Mouse (Mus musculus) limb, embryonic 12.5 days (tissue): ENCODE measurements around the gene Megf9. TPM values are rescaled to one million over a fixed set of nuclear protein-coding genes. Genes with fewer than 3 reads are reported as not detected.

Experiments used
- ATAC-seq: fragments of 200-750 bp; cut with Nextera tagmentation; 2 replicates; pipeline ENCODE4 v1.8.0; 2017; ENCODE audit warnings: low read depth, moderate TSS enrichment; ENCODE audit not compliant: insufficient number of reproducible peaks, insufficient read depth, low FRiP score, low TSS enrichment
- H3K27ac ChIP-seq: fragments of 300-500 bp; sonication (generic); 2 replicates; pipeline ENCODE4 v1.5.1; 2016; ENCODE audit warnings: mild to moderate bottlenecking, moderate library complexity
- H3K27me3 ChIP-seq: fragments of 300-500 bp; sonication (generic); 2 replicates; pipeline ENCODE4 v1.6.1; 2016; ENCODE audit warnings: mild to moderate bottlenecking, moderate library complexity
- H3K36me3 ChIP-seq: fragments of 300-500 bp; sonication (generic); 2 replicates; pipeline ENCODE4 v1.6.1; 2016; ENCODE audit warnings: mild to moderate bottlenecking, moderate library complexity
- H3K4me1 ChIP-seq: fragments of 300-500 bp; sonication (generic); replicated peaks from 2 replicates; pipeline ENCODE4 v1.6.1; 2016
- H3K4me2 ChIP-seq: fragments of 300-500 bp; sonication (generic); 2 replicates; pipeline ENCODE4 v1.6.1; 2016; ENCODE audit warnings: mild to moderate bottlenecking, moderate library complexity
- H3K4me3 ChIP-seq: fragments of 300-500 bp; sonication (generic); replicated peaks from 2 replicates; pipeline ENCODE4 v1.5.1; 2016; ENCODE audit warnings: mild to moderate bottlenecking
- H3K9ac ChIP-seq: fragments of 300-500 bp; sonication (generic); replicated peaks from 2 replicates; pipeline ENCODE4 v1.6.1; 2016; ENCODE audit warnings: mild to moderate bottlenecking, moderate library complexity
- H3K9me3 ChIP-seq: fragments of 300-500 bp; sonication (generic); 2 replicates; pipeline ENCODE4 v1.6.1; 2016; ENCODE audit warnings: mild to moderate bottlenecking, moderate library complexity
- WGBS: fragments of 180-500 bp; shearing (Covaris S2); methylation state at CpG from one replicate; pipeline ENCODE4 v1.1.7; 2016; 5-methylcytosine and 5-hydroxymethylcytosine counted together
- polyA plus RNA-seq: library from polyadenylated mRNA; unstranded; fragments of >200 nt; fragmentation: Nextera tagmentation; extraction: Ambion mirVana; gene quantifications from 2 replicates; pipeline ENCODE4 v1.2.1, GENCODE M21; 2016

Gene Megf9
- polyA plus RNA-seq, 1 experiment from 2014 or later, result 14.1 TPM

GRCm38 (mm10) chr4:70488415-70488814 is 46.4 kb downstream of the Megf9 start:
- no peaks in the 10 kb centered on the region for H3K36me3 ChIP-seq
- no peak overlapping the region for H3K9ac ChIP-seq
- H3K27me3 ChIP-seq, result no peaks in the 10 kb centered on the region
- H3K4me2 ChIP-seq, result no peak overlapping the region
- no peak overlapping the region for H3K4me3 ChIP-seq
- peaks cover 15% of the 10 kb centered on the region for H3K4me1 ChIP-seq
- no peak overlapping the region for H3K27ac ChIP-seq
- ATAC-seq, result no peak
- H3K9me3 ChIP-seq, result no peaks in the 10 kb centered on the region
- 52% methylated on average over 3 of the region's 3 CpGs for WGBS

GRCm38 (mm10) chr4:70484134-70484533 is 50.7 kb downstream of the Megf9 start:
- H3K9me3 ChIP-seq, result no peaks in the 10 kb centered on the region
- 86% methylated on average over 2 of the region's 2 CpGs for WGBS
- no peak for ATAC-seq

GRCm38 (mm10) chr4:70481931-70482330 is 52.9 kb downstream of the Megf9 start:
- Histone ChIP-seq H3K27me3 (no peaks in the 10 kb centered on the region), H3K9me3 (no peaks in the 10 kb centered on the region), H3K9ac (no peak overlapping the region), H3K27ac (no peak overlapping the region), H3K4me2 (no peak overlapping the region), H3K4me3 (no peak overlapping the region), H3K4me1 (no peaks in the 10 kb centered on the region), H3K36me3 (no peaks in the 10 kb centered on the region)
- 89% methylated on average over 4 of the region's 4 CpGs for WGBS
- ATAC-seq, result no peak

More at GRCm38 (mm10) chr4:70484134-70484533, 50.7 kb downstream of the Megf9 start:
- H3K4me1 ChIP-seq, result peaks cover 8% of the 10 kb centered on the region
- no peak overlapping the region for H3K27ac ChIP-seq
- no peak overlapping the region for H3K9ac ChIP-seq
- no peaks in the 10 kb centered on the region for H3K27me3 ChIP-seq
- H3K4me2 ChIP-seq, result no peak overlapping the region
- H3K4me3 ChIP-seq, result no peak overlapping the region
- H3K36me3 ChIP-seq, result no peaks in the 10 kb centered on the region

- Histone ChIP-seq H3K27ac (no peak overlapping the region), H3K4me1 (no peaks in the 10 kb centered on the region), H3K36me3 (0 out of 2 replicates have a peak, but pooled peaks cover 4% of the 10 kb centered on the region), H3K9ac (no peak overlapping the region), H3K4me3 (no peak overlapping the region), H3K27me3 (no peaks in the 10 kb centered on the region), H3K9me3 (no peaks in the 10 kb centered on the region), H3K4me2 (no peak overlapping the region)
- no peak for ATAC-seq
- WGBS, result 79% methylated on average over 2 of the region's 2 CpGs
Measured at GRCm38 (mm10) chr4:70471398-70471797, 63.4 kb downstream of the Megf9 start.

- Histone ChIP-seq H3K4me3 (no peak overlapping the region), H3K27ac (no peak overlapping the region), H3K36me3 (0 out of 2 replicates have a peak, but pooled peaks cover 4% of the 10 kb centered on the region), H3K9ac (no peak overlapping the region), H3K27me3 (no peaks in the 10 kb centered on the region), H3K4me2 (no peak overlapping the region), H3K4me1 (no peaks in the 10 kb centered on the region), H3K9me3 (no peaks in the 10 kb centered on the region)
- WGBS, result 100% methylated on average over 1 of the region's 1 CpGs
- no peak for ATAC-seq
Measured at GRCm38 (mm10) chr4:70465921-70466689, 68.7 kb downstream of the Megf9 start.

- 0 out of 2 replicates have a peak overlapping the region, but pooled peaks have one; percentile 31 for H3K27ac ChIP-seq
- H3K9me3 ChIP-seq, result no peaks in the 10 kb centered on the region
- H3K4me2 ChIP-seq, result no peak overlapping the region
- H3K36me3 ChIP-seq, result 0 out of 2 replicates have a peak, but pooled peaks cover 4% of the 10 kb centered on the region
- H3K9ac ChIP-seq, result no peak overlapping the region
- no peaks in the 10 kb centered on the region for H3K27me3 ChIP-seq
- no peak for ATAC-seq
- no peaks in the 10 kb centered on the region for H3K4me1 ChIP-seq
- 87% methylated on average over 2 of the region's 2 CpGs for WGBS
- H3K4me3 ChIP-seq, result no peak overlapping the region
Measured at GRCm38 (mm10) chr4:70463302-70463701, 71.5 kb downstream of the Megf9 start.

- Histone ChIP-seq H3K9ac (no peak overlapping the region), H3K4me1 (no peaks in the 10 kb centered on the region), H3K36me3 (no peaks in the 10 kb centered on the region), H3K9me3 (no peaks in the 10 kb centered on the region), H3K27me3 (no peaks in the 10 kb centered on the region), H3K27ac (no peak overlapping the region), H3K4me3 (no peak overlapping the region), H3K4me2 (no peak overlapping the region)
- no peak for ATAC-seq
Measured at GRCm38 (mm10) chr4:70461416-70461815, 73.4 kb downstream of the Megf9 start.

GRCm38 (mm10) chr4:70452161-70452560 is 82.6 kb downstream of the Megf9 start:
- H3K4me3 ChIP-seq, result no peak overlapping the region
- 0 out of 2 replicates have a peak, but pooled peaks cover 5% of the 10 kb centered on the region for H3K36me3 ChIP-seq
- H3K27me3 ChIP-seq, result no peaks in the 10 kb centered on the region
- no peak overlapping the region for H3K9ac ChIP-seq
- H3K4me1 ChIP-seq, result no peaks in the 10 kb centered on the region
- H3K27ac ChIP-seq, result no peak overlapping the region
- WGBS, result 89% methylated on average over 3 of the region's 3 CpGs
- H3K9me3 ChIP-seq, result no peaks in the 10 kb centered on the region
- no peak overlapping the region for H3K4me2 ChIP-seq
- ATAC-seq, result no peak

- WGBS, result 0% methylated on average over 2 of the region's 2 CpGs
- Histone ChIP-seq H3K4me1 (no peaks in the 10 kb centered on the region), H3K27ac (no peak overlapping the region), H3K9ac (no peak overlapping the region), H3K27me3 (no peaks in the 10 kb centered on the region), H3K4me3 (no peak overlapping the region), H3K4me2 (no peak overlapping the region), H3K9me3 (no peaks in the 10 kb centered on the region), H3K36me3 (0 out of 2 replicates have a peak, but pooled peaks cover 5% of the 10 kb centered on the region)
- ATAC-seq, result no peak
Measured at GRCm38 (mm10) chr4:70451750-70452149, 83.0 kb downstream of the Megf9 start.

- Histone ChIP-seq H3K9ac (no peak overlapping the region), H3K4me3 (no peak overlapping the region), H3K27me3 (no peaks in the 10 kb centered on the region), H3K4me1 (no peaks in the 10 kb centered on the region), H3K4me2 (no peak overlapping the region), H3K36me3 (0 out of 2 replicates have a peak, but pooled peaks cover 2% of the 10 kb centered on the region), H3K9me3 (no peaks in the 10 kb centered on the region), H3K27ac (no peak overlapping the region)
- ATAC-seq, result no peak
- 87% methylated on average over 1 of the region's 1 CpGs for WGBS
Measured at GRCm38 (mm10) chr4:70449668-70450067, 85.1 kb downstream of the Megf9 start.

- Histone ChIP-seq H3K27me3 (no peaks in the 10 kb centered on the region), H3K9ac (no peak overlapping the region), H3K4me1 (no peaks in the 10 kb centered on the region), H3K4me3 (no peak overlapping the region), H3K27ac (no peak overlapping the region), H3K36me3 (no peaks in the 10 kb centered on the region), H3K9me3 (no peaks in the 10 kb centered on the region), H3K4me2 (no peak overlapping the region)
- 72% methylated on average over 3 of the region's 3 CpGs for WGBS
- no peak for ATAC-seq
Measured at GRCm38 (mm10) chr4:70446774-70447173, 88.0 kb downstream of the Megf9 start.

GRCm38 (mm10) chr4:70420202-70420601 is 114.6 kb downstream of the Megf9 start:
- H3K27me3 ChIP-seq, result no peaks in the 10 kb centered on the region
- no peak for ATAC-seq
- H3K4me1 ChIP-seq, result no peaks in the 10 kb centered on the region
- 68% methylated on average over 2 of the region's 2 CpGs for WGBS
- H3K36me3 ChIP-seq, result no peaks in the 10 kb centered on the region
- H3K9ac ChIP-seq, result no peak overlapping the region
- H3K4me2 ChIP-seq, result no peak overlapping the region
- no peaks in the 10 kb centered on the region for H3K9me3 ChIP-seq
- no peak overlapping the region for H3K4me3 ChIP-seq
- H3K27ac ChIP-seq, result no peak overlapping the region
